Mouse (Mus musculus): ENCODE measurements at regions not wholly inside any gene's neighbourhood (a gene's known extent, or its start where the extent isn't known, plus 50 kb on each side); places are given as distances from the start of the nearest gene placed in this dataset.

DNA sequence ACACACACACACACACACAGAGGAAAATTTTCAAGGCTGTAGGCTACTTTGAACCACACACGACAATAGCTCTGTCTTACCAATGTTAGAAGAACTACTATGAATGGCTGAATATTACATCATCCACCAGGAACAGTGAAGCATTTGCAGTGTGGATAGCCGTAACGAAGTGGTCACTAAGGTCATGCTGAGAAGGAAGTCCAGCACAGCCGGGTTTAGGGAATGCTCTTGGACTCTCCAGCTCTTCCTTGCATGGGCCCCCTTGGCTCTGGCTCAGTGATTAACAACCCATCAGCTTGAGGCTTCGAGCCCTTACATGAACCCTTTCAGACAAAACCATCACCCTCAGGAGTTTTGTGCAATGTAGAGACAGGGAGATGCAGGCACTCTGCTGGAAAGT lies 245.3 kb downstream of the Adamts20 start:
- DNase-seq = no peak

DNA sequence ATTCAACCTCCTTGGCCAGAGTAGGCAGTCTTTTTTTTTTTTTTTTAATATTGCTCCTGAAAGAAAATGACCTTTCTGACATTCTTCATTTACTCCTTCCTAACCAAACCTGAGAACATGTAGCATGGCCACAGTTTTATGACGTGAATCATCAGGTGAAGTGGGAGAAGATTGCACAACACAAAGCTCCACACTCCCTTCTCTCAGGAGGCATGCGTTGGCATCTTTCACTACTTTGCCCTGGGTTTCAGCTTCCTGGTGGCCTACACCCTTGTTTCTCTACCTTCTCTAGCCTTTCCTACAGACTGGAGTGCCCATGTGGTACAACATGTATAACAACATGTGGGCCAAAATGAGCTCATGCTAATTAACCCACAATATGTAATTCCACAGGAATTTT lies 248.5 kb downstream of the Adamts20 start:
- no peak for DNase-seq

DNA sequence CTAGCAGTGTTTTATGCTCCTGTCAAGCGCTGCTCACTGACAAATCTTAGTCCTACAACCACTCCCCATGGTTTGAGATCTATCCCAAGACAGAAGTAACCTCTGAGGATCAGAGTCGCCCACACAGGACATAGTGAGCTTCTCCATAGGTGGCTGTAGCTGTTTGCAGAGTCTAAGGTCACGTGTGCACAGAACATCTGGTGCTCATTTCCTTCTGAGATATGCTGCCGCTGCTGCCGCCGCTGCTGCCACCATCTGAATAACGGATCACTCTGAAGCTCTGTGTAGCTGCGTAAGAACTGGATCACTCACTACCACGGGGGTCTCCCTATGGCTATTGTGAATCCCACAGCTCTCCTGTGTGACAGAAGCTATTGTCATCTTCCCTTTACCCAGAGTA lies 250.8 kb downstream of the Adamts20 start:
- DNase-seq = no peak

DNA sequence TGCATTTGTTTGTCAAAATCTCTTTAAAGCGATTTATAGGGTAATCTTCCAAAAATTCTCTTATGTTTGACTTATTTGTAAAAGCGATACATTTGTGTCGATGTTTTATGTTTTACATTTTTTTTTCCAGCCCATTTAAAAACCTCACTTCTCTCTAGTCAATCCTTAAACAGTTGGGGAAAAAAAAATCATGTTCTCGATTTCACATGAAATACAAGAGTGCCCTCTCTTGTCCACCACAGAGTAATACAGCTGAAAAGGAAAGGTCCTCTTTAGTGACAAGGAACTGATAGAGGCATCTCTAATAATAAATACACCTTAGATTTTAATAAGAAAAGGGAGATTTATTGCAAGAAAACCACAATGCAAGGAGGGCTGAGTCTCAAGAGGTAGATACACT lies 251.8 kb downstream of the Adamts20 start:
- DNase-seq = no peak

DNA sequence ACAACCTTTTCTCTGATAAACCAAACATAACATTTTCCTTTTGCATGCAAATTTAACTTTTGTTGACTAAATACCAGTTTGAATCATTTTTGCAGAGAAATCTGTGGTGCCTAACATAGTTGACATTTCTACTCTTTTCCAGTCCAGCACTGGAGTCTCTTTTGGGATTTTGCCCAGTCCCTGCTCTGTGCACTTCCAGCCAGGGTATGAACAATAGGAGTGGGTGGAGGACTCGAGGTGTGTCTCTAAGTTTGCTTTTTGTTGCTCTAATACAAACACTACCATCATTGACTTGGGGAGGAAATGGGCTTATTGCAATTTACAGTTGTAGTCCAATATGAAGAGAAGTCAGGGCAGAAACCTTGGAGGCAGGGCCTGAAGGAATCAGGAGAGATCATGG lies 256.7 kb downstream of the Adamts20 start:
- no peak for DNase-seq

DNA sequence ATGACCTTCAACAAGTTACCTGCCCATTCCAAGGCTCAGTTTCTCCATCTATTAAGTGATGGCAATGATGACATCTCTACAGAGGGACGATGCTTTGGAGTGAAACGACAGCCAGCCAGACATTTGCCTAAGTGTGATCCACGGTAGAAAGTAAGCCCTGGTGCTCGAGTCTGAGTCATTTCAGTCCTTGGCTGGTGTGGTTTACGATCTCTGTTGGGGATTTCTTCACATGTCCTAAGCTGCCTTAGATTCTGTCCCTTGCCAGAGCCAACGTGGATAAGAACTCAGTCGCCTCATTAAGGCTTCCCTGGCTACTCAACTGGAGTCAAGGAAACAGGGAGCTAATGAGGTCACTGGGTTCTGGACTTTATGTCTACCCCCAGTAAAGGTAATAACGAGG lies 258.8 kb downstream of the Adamts20 start:
- DNase-seq = no peak

DNA sequence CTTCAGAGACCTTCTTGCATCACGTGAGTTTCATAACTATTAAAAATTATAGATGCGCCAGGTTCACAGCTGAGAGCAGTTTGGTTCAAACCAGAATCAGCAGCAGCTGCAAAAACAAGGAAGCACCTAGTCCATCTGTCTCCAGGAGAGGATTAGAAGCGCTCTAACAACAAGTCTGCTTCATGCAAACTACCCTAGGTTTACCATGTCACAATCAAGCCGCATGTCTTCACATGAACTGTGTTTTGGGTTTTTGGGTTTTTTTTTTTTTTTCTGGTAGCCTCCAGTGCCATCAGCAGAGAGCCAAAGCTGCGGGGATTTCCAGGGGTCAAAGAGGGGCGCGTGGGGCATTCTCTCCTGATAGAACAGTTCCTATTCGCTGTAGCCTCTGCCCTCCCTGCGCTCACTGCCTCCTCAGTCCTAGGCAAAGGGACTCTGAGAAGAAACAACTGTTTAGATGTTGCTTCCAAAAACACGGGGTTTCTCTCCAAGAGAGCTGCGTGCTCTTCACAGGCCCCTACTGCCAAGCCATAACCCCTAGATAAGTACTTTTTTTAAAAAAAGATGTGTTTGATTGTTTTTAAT lies 259.8 kb downstream of the Adamts20 start:
- DNase-seq = no peak

DNA sequence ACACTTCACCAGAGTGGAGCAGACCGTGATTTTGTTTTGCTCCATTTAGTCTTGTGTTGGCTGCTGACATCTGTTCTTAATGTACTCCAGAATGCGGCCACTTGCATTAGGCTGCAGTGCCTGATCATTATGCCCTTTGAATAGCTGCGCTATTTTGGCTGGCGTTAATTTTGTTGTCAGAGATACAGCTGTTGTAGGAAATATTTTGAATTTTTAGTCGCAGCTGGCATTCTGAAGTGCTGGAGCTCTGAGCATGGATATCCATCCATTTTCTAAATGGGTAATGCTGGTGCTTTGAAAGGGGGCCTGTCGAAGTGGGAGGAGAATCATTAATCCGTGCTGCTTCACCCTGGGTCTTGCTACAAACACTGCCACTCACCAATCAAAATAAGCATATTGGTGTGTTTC lies 275.1 kb downstream of the Adamts20 start:
- DNase-seq = no peak

DNA sequence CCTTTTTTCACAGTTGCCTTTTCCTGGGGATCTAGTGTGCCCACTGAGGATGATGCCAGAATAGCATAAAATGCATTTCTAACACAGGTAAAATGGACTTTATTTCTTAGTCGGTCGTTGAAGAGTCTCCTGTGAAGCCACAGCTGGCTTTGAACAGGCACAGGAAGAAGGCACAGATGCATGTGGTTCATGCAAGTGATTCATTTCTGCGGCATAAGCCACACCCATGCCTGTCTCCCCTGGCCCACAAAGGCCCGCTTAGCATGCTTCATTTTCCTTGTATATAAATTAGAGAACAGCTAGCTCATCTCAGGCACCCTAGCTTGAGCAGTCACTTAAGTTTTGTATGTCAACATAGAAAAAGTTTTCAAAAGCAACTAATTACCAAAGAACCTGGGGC lies 277.6 kb downstream of the Adamts20 start:
- DNase-seq = no peak

DNA sequence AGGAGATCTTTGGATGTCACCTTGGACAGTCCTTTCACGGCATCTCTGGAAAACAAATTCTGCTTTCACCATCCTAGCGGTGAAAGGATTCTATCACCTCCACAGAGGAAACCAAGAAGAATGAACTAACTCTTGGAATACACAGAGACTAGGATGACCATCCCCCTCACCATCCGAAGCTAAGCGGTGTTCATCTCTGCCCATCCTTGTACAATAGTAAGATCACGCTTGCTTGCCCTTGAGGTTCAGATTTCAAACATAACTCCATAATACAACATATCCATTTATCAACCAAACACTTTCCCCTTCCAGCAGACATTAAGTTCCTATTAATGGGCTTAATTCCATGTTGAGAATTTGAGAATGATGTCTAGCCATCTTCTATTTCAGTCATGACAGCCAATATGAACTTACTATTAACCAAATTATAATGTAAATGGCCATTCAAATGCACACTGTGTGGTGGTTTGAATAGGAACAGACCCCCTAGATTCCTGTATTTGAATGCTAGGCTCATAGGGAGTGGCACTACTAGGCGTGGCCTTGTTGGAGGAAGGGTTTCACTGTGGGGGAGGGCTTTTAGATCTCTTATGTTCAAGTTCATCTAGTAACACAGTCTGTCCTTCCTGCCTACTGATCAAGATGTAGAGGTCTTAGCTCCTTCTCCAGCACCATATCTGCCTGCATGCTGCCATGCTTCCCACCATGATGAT lies 281.4 kb downstream of the Adamts20 start:
- no peak for DNase-seq

DNA sequence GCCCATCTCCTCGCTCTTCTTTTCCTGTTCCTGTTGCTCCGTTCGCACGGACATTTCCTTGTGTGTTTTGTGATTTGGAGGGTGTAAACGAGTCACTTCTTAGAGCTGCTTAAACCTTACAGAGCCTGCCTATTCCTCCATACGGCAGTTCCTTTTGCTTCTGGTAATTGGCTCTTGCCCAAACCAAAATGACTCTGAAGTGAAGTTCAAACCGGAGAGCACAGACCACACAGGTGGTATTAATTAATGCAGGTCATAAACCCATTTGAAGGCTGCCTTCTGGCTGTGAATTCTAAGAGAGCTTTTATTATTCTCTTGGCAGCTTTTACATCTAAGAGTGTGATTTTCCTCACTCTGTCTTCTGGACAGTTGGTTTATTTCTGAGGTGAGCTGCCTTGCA lies 291.1 kb downstream of the Adamts20 start:
- DNase-seq = no peak

DNA sequence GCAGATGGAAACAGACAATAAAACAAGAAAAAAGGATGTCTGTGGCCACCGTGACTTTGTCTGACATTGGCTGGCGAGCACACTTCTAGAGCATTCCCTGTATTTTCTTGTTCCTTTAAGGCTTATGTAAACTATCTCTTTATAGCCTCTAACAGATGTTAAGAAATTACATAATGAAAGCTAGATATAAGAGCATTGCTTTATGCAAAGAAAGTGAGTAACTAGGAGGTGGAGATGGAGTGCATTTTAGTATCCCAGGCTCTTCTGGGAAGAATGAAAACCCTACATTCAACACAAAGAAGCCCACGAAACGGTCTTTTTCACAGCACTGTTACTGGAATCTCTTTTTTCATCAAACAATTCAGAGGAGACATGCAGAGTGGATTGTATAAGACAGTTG lies 304.4 kb downstream of the Adamts20 start:
- no peak for DNase-seq

DNA sequence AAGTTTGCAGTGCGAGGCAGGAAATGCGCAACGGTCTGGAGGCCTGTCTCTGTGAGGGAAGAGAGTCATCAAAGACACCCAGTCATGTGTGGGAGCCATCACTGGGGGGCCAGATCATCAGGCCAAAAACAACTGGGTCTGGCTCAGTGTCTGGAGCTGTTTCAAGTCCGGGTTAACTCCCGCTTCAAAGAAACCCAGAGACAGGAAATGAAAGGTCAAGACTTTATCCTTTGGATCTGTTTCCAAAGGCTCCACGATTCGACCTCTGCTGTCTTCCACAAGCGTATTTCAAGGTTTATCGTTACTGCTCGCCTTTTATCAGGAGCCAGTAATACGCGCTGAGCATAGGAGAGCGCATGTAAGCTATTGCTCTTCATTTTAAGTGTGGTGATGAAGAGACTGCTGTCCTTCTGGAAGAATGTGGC lies 325.7 kb downstream of the Adamts20 start:
- DNase-seq = no peak

DNA sequence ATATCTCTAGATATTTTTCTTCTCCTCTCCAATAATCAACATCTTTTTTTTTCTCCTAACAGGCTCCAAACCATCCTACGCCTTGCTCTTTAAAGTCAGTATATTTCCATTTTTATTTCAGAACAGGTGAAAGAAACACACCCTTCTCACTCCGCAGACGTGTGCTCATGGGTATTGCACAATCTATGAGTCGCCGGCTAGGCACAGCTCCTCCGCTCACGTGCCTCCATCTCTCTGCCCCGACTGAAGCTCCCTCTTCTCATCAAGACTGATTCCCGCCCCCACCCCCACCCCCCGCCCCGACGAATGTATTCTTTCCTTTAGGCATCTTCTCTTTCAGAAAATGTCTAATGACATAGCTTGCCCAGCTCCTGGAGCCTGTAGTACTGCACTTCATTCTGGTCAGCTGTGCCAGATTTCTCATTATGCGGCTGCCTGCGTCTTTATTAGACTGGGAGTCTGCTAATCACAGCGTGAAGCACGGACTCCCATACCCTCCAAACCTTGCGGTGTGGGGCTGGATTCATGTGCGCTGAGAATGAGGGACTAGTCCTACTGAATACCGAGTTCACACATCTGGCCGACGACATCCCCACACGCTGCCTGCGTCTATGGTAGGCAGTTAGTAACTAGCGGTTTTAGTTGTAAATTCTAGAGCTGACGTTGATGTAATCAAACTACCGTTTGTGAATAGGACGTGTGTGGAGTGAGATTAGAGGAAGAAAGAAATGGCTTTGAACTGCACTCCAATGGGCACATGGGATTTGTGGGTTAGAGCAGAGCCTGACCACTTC lies 327.9 kb downstream of the Adamts20 start:
- no peak for DNase-seq

DNA sequence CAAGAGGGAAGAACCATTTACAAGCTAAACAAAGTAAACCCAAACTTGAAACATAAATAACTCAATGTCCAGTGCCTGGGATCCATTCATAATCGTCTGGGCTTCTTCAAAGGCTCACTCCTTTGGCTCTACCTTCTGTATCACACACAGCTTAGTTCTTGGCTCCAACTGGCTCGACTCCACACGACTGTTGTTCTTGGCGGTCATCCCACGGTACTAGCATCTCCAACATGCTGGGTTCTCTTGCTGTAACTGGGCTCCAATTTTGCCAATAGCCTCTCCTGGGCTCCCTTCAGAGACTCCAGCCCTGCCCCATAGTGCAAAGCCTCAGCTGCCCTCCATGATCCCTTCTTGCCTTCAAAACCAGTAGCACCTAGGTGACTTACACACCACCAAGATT lies 352.4 kb downstream of the Adamts20 start:
- peak; percentile 16 to 26 for DNase-seq

DNA sequence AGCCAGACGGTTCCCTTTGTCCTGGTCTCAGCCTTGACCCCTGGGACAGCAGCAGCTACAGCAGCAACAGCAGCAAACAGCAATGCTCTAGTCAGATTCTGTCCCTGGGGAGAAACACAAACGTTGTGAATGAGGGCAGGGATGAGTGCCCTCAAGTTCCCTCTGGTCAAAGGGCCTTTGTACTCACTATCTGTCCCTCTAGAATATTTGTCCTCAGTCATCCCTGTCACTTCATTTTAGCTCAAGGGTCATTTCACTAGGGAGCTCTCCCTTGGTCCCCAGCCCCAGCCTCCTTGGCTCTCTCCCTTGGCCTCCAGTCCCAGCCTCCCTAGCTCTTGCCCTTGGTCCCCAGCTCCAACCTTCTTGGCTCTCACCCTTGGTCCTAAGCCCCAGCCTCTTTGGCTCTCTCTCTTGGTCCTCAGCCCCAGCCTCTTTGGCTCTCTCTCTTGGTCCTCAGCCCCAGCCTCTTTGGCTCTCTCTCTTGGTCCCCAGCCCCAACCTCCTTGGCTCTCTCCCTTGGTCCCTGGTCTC lies 358.0 kb downstream of the Adamts20 start:
- no peak for DNase-seq

DNA sequence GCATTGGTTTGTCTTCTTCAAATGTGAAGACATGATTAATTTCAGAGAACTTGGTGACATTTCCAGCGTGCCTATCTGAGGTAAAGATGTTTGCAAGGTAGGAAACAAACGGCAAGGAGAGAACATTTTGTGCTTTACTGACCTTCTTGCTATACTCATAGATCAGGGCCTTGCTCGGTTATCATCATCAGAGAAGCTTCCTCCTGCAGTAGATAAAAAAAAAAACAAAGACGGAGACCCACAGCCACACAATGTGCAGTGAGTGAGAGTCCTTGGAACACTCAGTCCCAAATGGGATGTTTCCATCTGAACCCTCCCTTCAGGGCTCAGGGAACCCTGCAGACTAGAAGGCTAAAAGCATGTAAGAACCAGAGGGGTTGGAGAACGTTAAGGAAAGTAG lies 374.6 kb downstream of the Adamts20 start:
- no peak for DNase-seq

DNA sequence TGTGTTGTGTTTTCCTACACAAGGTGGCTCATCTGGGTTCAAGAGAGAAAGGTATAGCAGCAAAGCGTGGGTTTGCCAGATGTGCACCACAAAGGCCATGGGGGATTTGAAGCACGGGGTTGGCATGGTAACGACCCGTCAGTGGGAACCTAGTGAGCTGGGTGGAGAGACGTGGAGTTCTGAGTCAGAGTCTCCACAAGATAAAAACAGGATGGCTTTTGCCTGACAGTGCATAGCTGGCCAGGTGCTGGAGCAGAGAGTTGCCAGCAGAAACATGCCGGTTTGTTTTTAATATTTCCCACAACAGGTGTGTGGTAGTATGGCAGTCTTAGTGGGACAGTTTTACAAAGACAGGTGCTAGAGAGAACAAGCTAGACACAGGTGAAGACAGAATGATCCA lies 375.4 kb downstream of the Adamts20 start:
- DNase-seq = no peak

DNA sequence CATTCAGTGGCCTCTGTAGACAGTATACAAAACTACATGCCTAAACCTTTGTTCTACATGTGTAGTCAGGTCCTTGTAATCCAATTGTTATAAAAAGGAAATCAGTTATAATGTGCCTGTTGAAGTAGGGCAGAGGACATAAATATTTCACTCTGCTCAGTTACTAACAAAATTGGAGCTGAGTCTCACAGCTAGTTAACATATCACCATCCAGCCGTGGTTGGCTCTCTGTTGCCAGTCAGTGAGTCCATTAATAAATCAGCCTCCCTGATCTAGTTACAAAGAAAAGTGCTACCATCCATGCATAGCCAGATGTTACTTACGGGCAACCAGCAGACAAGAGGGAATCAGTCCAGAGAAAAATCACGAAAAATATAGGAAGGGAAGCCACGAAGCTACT lies 382.8 kb downstream of the Adamts20 start:
- no peak for DNase-seq

DNA sequence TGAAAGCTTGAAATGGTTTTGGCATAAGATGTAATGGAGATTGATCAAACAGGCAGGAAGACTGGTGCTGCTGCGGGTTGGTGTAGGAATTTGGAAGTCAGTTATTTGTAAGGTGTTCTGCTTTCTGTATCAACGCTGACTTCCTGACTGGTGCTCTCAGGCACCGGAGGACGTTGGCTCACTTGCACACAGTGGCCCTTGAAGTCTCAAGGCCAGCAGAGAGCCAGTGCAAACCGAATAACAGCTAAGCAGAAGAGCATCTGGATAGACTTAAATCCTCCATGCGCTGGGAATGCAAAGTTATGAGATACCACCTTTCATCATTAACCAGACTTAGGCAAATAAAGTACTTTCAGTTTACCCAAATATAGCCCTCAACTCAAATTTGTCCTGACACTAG lies 388.2 kb downstream of the Adamts20 start:
- no peak for DNase-seq

DNA sequence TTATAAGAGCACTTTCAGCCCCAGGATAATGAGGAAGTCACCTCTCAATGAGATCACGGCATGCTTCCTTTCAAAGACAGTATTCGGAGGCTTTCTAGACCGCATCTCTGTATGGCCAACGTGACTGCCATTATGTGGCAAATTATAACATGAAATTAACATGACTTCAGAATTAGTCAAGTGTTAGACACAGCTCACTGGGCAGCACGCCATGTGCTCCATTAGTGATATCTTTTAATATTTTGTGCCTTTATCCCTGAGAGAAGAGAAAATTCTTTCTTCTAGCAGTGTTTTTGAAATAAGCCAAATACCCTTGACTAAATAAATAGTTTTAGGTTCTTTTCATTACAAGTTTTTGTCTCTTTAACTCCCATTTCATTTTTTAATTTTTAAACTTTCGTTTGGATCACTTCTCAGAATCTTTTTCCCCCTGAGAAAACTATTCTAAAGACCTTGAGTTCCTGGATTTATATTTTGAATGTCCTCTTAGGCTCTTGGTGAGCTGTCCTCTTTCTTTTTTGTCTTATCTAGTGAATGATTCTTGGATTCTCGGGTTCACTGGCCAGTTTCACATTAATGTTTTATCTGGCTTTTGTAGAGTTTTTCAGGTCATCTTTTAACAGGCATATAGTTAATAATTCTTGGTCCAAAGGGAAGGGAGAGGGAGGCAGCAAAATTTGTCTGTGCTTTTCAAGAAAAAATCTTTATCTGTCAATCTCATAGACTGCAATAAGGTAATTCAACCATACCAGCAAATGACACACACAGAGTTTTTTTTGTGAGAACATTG lies 390.9 kb downstream of the Adamts20 start:
- no peak for DNase-seq

DNA sequence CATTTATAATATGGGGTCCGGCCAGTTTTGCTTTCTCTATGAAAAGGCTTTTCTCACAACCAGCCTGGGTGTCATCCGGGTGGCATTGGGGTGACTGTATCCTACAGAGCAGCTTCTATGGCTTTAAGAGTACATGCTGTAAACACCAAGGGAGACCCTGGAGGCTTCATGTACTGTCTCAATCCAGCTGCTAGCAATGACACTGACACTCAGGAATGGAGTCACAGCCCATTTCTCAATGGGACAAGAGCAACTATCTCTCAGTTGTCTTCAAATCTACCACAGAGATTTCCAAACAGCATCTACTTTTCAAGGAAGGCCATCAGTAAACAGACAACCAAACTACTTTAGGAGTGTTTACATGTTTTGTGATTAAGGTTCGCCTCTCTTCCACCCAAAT lies 397.5 kb downstream of the Adamts20 start:
- no peak for DNase-seq

DNA sequence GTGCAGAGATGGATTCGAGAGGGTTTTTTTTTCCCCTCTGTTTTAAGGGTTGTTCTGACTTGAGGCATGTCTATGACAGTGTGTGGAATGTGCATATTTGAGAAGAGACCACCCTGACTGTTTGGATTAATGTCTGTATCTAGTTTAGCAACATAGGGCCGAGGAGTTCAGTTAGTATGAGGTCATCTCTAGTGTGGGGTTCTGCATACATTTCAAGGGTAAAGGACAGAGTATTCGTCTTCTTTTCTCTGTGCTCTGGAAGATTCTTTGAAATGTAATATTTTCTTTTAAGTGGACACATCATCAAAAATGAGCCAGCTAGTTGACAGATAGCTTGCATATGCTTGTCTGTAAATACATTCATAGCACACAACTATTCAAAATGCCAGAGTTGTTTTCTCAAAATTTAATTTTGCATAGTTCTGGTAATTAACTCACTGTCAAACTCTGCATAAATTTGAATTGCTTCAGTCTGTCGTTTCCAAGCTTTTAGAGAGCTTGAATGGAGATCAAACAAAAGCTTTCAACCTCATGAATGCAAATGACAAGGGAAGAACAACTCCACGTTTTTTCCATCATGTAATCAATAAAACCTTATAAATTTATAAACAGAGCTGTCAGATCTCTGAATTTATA lies 415.5 kb downstream of the Adamts20 start:
- no peak for DNase-seq

All from cerebellum, postnatal 36 days (tissue).